Mouse (Mus musculus): ENCODE measurements at regions not wholly inside any gene's neighbourhood (a gene's known extent, or its start where the extent isn't known, plus 50 kb on each side); places are given as distances from the start of the nearest gene placed in this dataset.

DNA sequence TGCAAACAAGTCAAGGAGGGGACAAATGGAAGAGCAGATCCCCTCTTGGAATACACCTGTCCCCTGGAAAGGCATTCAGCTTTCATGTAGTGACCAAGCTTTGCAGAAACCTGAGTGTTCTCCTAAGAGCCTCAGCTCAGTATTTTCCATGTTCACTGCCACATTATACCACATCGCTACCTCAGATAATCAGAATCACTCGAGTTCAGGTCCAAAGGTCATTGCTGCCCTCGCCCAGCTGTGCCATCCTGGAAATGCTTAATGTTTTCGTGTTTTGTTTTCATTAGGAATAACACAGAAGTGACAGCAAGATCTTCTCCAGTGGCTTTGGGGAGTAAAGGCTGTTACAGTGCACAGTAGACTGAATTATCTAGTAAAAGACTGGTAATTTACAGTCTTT lies 83.0 kb upstream of the Fat1 start:
- Histone ChIP-seq H3K4me3 (replicated peaks; ENCODE audit: insufficient read depth, low read depth, low read length) (no peak overlapping the region), H3K27ac (ENCODE audit: insufficient read depth, low read length) (no peak overlapping the region), H3K4me1 (ENCODE audit: control insufficient read depth, insufficient read depth, low read length) (no peaks in the 10 kb centered on the region), H3K27me3 (ENCODE audit: control insufficient read depth, insufficient read depth, low read length) (no peaks in the 10 kb centered on the region)
- DNase-seq = no peak
- TF ChIP-seq POLR2A (IDR thresholded peaks at IDR 0.05; ENCODE audit: borderline replicate concordance, insufficient read depth, low read length) (no peak), CTCF (IDR thresholded peaks at IDR 0.05; ENCODE audit: borderline replicate concordance, insufficient read depth, low read depth, low read length) (no peak)
- 78% methylated on average over 4 of the region's 4 CpGs for WGBS

DNA sequence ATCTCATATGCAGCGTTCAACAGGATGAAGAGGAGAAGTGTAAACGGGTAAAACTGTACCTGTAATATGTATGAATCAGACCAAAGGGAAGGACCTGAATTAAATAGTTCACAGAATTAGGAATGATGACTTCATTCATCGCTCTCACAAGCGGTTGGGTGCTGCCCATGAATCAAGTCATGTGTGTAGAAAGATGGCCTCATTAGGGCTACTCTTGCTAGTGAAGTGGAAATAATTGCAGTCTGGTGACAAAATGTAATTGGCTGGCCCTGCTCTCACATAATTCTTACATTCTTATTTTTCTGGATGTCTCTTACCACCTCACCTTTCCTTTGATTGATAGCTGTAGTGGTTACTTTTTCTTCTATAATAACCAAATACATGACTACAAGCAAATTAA lies 80.1 kb upstream of the Fat1 start:
- 74% methylated on average over 4 of the region's 4 CpGs for WGBS
- Histone ChIP-seq H3K27ac (ENCODE audit: insufficient read depth, low read length) (no peak overlapping the region), H3K4me3 (replicated peaks; ENCODE audit: insufficient read depth, low read depth, low read length) (no peak overlapping the region), H3K27me3 (ENCODE audit: control insufficient read depth, insufficient read depth, low read length) (no peaks in the 10 kb centered on the region), H3K4me1 (ENCODE audit: control insufficient read depth, insufficient read depth, low read length) (no peaks in the 10 kb centered on the region)
- no peak for DNase-seq
- no peak for TF ChIP-seq POLR2A (IDR thresholded peaks at IDR 0.05; ENCODE audit: borderline replicate concordance, insufficient read depth, low read length)
- TF ChIP-seq CTCF (IDR thresholded peaks at IDR 0.05; ENCODE audit: borderline replicate concordance, insufficient read depth, low read depth, low read length) = no peak

DNA sequence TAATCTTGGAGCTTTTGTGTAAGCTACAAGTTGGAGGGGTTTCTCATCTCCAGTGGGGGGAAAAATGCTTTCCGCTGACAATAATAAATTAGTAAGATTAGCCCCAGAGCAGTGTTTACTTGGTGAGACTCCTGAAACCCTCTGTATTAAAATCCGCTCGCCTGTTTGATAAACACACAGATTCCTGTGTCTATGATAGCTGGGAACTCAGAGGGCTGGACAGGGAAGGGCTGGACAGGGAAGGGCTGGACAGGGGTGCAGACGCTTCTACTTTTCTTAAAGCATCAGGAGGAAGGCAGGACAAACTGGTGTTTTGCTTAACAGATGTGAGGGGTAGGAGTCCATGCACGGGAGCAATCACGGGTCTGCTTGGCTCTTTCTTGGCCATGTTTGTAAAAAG lies 68.0 kb upstream of the Fat1 start:
- DNase-seq = no peak
- WGBS = 87% methylated on average over 6 of the region's 6 CpGs
- Histone ChIP-seq H3K4me3 (replicated peaks; ENCODE audit: insufficient read depth, low read depth, low read length) (no peak overlapping the region), H3K4me1 (ENCODE audit: control insufficient read depth, insufficient read depth, low read length) (no peaks in the 10 kb centered on the region), H3K27me3 (ENCODE audit: control insufficient read depth, insufficient read depth, low read length) (no peaks in the 10 kb centered on the region), H3K27ac (ENCODE audit: insufficient read depth, low read length) (no peak overlapping the region)
- TF ChIP-seq CTCF (IDR thresholded peaks at IDR 0.05; ENCODE audit: borderline replicate concordance, insufficient read depth, low read depth, low read length) = no peak
- TF ChIP-seq POLR2A (IDR thresholded peaks at IDR 0.05; ENCODE audit: borderline replicate concordance, insufficient read depth, low read length) = no peak

DNA sequence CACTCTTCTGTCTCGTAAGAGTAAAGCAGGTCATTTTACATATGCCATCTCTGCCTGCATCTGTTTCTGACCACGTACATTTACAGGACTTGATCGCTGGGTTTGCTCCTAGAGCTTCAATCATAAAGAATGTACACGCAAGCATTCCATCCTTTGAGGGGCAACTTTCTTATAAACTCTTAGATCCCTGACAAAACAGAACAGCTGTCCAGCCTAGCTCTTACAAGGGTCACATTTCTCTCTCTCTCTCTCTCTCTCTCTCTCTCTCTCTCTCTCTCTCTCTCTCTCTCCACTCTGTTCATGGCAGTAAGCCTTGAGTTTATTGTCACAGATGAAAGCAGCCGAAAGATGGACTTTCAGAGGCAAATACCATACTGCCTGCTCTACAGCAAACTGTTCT lies 67.6 kb upstream of the Fat1 start:
- no peaks in the 10 kb centered on the region for H3K4me1 ChIP-seq (ENCODE audit: control insufficient read depth, insufficient read depth, low read length)
- DNase-seq = no peak
- no peaks in the 10 kb centered on the region for H3K27me3 ChIP-seq (ENCODE audit: control insufficient read depth, insufficient read depth, low read length)
- H3K27ac ChIP-seq (ENCODE audit: insufficient read depth, low read length) = no peak overlapping the region
- TF ChIP-seq POLR2A (IDR thresholded peaks at IDR 0.05; ENCODE audit: borderline replicate concordance, insufficient read depth, low read length) (no peak), CTCF (IDR thresholded peaks at IDR 0.05; ENCODE audit: borderline replicate concordance, insufficient read depth, low read depth, low read length) (no peak)
- WGBS = 87% methylated on average over 5 of the region's 5 CpGs
- H3K4me3 ChIP-seq (replicated peaks; ENCODE audit: insufficient read depth, low read depth, low read length) = no peak overlapping the region

DNA sequence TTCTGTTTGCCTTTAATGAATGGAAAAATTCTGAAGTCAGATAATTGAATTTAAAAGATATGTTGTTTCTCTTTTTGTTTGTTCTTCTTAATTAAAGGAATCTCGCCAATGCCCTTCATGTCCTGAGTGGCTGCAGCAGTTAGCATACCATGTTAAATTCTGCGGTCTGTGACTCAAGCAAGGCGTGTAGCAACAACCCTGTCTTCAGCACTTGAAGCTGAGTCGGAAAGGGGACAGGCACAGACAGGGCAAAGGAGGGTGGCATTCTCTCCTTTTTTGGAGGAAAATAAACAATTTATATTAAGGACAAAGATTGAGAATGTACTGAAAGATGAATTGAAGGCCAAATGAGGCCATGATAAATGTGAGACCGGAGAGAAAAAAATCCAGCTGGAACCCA lies 58.2 kb upstream of the Fat1 start:
- Histone ChIP-seq H3K27ac (ENCODE audit: insufficient read depth, low read length) (no peak overlapping the region), H3K4me3 (replicated peaks; ENCODE audit: insufficient read depth, low read depth, low read length) (no peak overlapping the region), H3K27me3 (ENCODE audit: control insufficient read depth, insufficient read depth, low read length) (no peaks in the 10 kb centered on the region), H3K4me1 (ENCODE audit: control insufficient read depth, insufficient read depth, low read length) (no peaks in the 10 kb centered on the region)
- WGBS = 90% methylated on average over 5 of the region's 5 CpGs
- TF ChIP-seq CTCF (IDR thresholded peaks at IDR 0.05; ENCODE audit: borderline replicate concordance, insufficient read depth, low read depth, low read length) (no peak), POLR2A (IDR thresholded peaks at IDR 0.05; ENCODE audit: borderline replicate concordance, insufficient read depth, low read length) (no peak)
- no peak for DNase-seq

DNA sequence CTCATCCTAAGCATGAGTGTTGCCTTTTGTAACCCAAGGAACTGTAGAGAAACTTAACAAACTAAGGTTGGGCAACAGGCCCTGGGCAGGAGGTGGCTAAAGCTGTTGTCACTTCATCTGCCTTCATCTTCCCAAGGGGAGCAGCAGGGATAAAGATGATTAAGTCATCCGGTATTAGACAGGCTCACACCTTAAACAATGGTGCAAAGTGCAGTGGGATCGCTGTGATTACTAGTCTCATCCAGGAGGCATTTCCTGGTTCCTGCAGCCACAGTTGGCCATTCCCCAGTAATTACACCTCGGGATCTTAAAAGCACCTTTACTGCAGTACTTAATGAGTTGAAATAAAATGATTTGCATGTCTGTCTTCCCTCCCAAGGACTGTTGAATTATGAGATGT lies 57.0 kb upstream of the Fat1 start:
- H3K4me3 ChIP-seq (replicated peaks; ENCODE audit: insufficient read depth, low read depth, low read length) = no peak overlapping the region
- no peak for DNase-seq
- WGBS = 43% methylated on average over 3 of the region's 3 CpGs
- no peaks in the 10 kb centered on the region for H3K27me3 ChIP-seq (ENCODE audit: control insufficient read depth, insufficient read depth, low read length)
- H3K4me1 ChIP-seq (ENCODE audit: control insufficient read depth, insufficient read depth, low read length) = no peaks in the 10 kb centered on the region
- H3K27ac ChIP-seq (ENCODE audit: insufficient read depth, low read length) = no peak overlapping the region
- TF ChIP-seq POLR2A (IDR thresholded peaks at IDR 0.05; ENCODE audit: borderline replicate concordance, insufficient read depth, low read length) = no peak
- TF ChIP-seq CTCF (IDR thresholded peaks at IDR 0.05; ENCODE audit: borderline replicate concordance, insufficient read depth, low read depth, low read length) = no peak

DNA sequence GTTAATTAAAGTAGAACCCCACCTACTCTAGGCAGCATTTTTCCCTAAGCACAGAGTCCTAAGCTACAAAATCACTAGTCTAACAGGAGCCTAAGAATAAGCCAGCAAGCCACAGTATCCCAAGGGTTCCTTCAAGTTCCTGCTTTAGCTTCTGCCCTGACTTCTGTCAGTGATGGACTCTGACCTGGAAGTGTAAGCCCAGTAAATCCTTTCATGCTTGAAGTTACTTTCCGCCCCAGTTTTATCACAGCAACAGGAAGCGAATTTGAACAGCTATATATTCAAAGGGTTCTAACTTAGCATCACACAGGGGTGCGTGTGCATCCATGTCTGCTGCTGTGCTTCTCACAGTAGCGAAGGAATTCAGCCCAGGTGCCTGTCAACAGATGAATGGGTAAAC lies 56.1 kb upstream of the Fat1 start:
- no peak for DNase-seq

DNA sequence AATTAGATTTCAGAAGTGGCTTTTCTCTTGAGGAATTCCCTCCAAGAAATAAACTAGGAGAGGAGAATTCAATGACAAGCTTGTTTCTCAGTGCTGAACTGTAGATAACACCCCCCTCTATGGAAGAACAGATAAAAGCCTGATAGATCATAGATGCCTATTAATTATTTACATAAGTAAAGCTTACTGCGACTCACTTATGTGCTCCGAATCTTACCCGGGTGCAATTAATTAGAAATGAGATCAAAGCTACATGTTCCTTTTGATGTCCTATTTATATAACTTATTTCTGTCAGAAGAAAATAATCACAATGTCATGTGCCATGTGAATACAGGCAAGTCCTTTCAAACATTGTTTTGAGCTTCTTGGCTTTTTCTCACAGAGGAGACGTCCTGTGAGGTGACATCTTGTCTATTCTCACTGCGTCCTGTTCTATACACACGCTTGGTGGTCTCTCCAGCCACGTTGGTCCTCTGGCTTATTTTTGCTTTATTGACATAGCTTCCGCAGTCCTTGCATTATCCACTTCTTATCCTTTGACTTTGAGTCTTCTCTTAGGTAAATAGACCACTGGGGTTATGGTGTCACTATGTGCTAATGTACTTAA lies 50.7 kb upstream of the Fat1 start:
- Histone ChIP-seq H3K27ac (ENCODE audit: insufficient read depth, low read length) (no peak overlapping the region), H3K4me3 (replicated peaks; ENCODE audit: insufficient read depth, low read depth, low read length) (no peak overlapping the region), H3K27me3 (ENCODE audit: control insufficient read depth, insufficient read depth, low read length) (no peaks in the 10 kb centered on the region), H3K4me1 (ENCODE audit: control insufficient read depth, insufficient read depth, low read length) (no peaks in the 10 kb centered on the region)
- TF ChIP-seq POLR2A (IDR thresholded peaks at IDR 0.05; ENCODE audit: borderline replicate concordance, insufficient read depth, low read length) (no peak), CTCF (IDR thresholded peaks at IDR 0.05; ENCODE audit: borderline replicate concordance, insufficient read depth, low read depth, low read length) (no peak)
- DNase-seq = no peak
- 73% methylated on average over 8 of the region's 8 CpGs for WGBS

More for the DNA sequence above, 56.1 kb upstream of the Fat1 start:
- no peak for TF ChIP-seq CTCF (IDR thresholded peaks at IDR 0.05; ENCODE audit: borderline replicate concordance, insufficient read depth, low read depth, low read length)
- Histone ChIP-seq H3K27ac (ENCODE audit: insufficient read depth, low read length) (no peak overlapping the region), H3K27me3 (ENCODE audit: control insufficient read depth, insufficient read depth, low read length) (no peaks in the 10 kb centered on the region), H3K4me3 (replicated peaks; ENCODE audit: insufficient read depth, low read depth, low read length) (no peak overlapping the region), H3K4me1 (ENCODE audit: control insufficient read depth, insufficient read depth, low read length) (no peaks in the 10 kb centered on the region)
- 93% methylated on average over 4 of the region's 4 CpGs for WGBS
